Mouse (Mus musculus) kidney, adult 2 months (tissue): Measurements from ENCODE around the gene Prg3.

Experiments used
- CTCF ChIP-seq: fragments of 200-500 bp; conservative IDR thresholded peaks from 2 replicates; pipeline ENCODE4 v1.5.1; 2011; ENCODE audit warnings: low read depth, mild to moderate bottlenecking, control low read depth, low read length, moderate library complexity, mixed read lengths; ENCODE audit not compliant: insufficient read depth, insufficient read length
- POLR2A ChIP-seq: fragments of 200-500 bp; IDR thresholded peaks from one replicate; pipeline ENCODE4 v1.6.1; 2011; ENCODE audit warnings: low read depth, low read length, control low read depth

GRCm38 (mm10) chr2:84951027-84951426, 37.0 kb upstream of the Prg3 start:
- TF ChIP-seq CTCF (no peak), POLR2A (no peak)
